Mouse (Mus musculus) left cerebral cortex, postnatal 4 days (tissue): ENCODE data around the gene Ebf3. TPM values are rescaled to one million over a fixed set of nuclear protein-coding genes. Genes with fewer than 3 reads are reported as not detected.

Source experiments
- DNase-seq: peaks from one replicate; pipeline ENCODE4 v3.0.0-alpha.2; 2022
- intact Hi-C: fragments of 180-260 bp; cut with DNase I; formaldehyde crosslinking; loops from one replicate; pipeline ENCODE4 v1.15.1; 2025
- total RNA-seq, 2 experiments: library from RNA; stranded (reverse); gene quantifications; 2 replicates each; pipeline ENCODE4 v1.2.3; 2021

The Ebf3 gene
- total RNA-seq, 2 experiments from 2014 or later = 2.1 to 2.7 TPM

- intact Hi-C loops = no loop called here
- DNase-seq = no peak
These were observed 16.5 kb downstream of the Ebf3 start for GRCm38 (mm10) chr7:137297594-137298381.

GRCm38 (mm10) chr7:137297131-137297530, 17.1 kb downstream of the Ebf3 start:
- intact Hi-C loops = no loop called here
- no peak for DNase-seq

- intact Hi-C loops = no loop called here
These were observed 18.6 kb downstream of the Ebf3 start for GRCm38 (mm10) chr7:137295612-137296011.

GRCm38 (mm10) chr7:137294446-137294845, 19.8 kb downstream of the Ebf3 start:
- intact Hi-C loops = no loop called here
- DNase-seq = no peak

More at GRCm38 (mm10) chr7:137295612-137296011, 18.6 kb downstream of the Ebf3 start:
- no peak for DNase-seq

GRCm38 (mm10) chr7:137289290-137289957, 24.8 kb downstream of the Ebf3 start:
- intact Hi-C loops = no loop called here
- DNase-seq = no peak

GRCm38 (mm10) chr7:137278171-137278570, 36.1 kb downstream of the Ebf3 start:
- DNase-seq = peak; percentile 80
- intact Hi-C loops = no loop called here

- no peak for DNase-seq
- intact Hi-C loops = no loop called here
These were observed 36.5 kb downstream of the Ebf3 start for GRCm38 (mm10) chr7:137277713-137278112.

- no peak for DNase-seq
- intact Hi-C loops = no loop called here
These were observed 42.0 kb downstream of the Ebf3 start for GRCm38 (mm10) chr7:137272252-137272651.

GRCm38 (mm10) chr7:137268452-137269155, 45.6 kb downstream of the Ebf3 start:
- DNase-seq = no peak

GRCm38 (mm10) chr7:137267441-137267840, 46.8 kb downstream of the Ebf3 start:
- intact Hi-C loops = no loop called here
- peak; percentile 79 for DNase-seq

More at GRCm38 (mm10) chr7:137268452-137269155, 45.6 kb downstream of the Ebf3 start:
- intact Hi-C loops = no loop called here

GRCm38 (mm10) chr7:137266575-137266974, 47.7 kb downstream of the Ebf3 start:
- intact Hi-C loops = no loop called here
- no peak for DNase-seq

GRCm38 (mm10) chr7:137262330-137262729, 51.9 kb downstream of the Ebf3 start:
- intact Hi-C loops = no loop called here
- no peak for DNase-seq

- intact Hi-C loops = no loop called here
- peak; percentile 90 for DNase-seq
These were observed 67.9 kb downstream of the Ebf3 start for GRCm38 (mm10) chr7:137246213-137246872.

- intact Hi-C loops = no loop called here
These were observed 69.4 kb downstream of the Ebf3 start for GRCm38 (mm10) chr7:137244839-137245238.

GRCm38 (mm10) chr7:137240481-137240880, 73.8 kb downstream of the Ebf3 start:
- intact Hi-C loops = no loop called here
- no peak for DNase-seq

More at GRCm38 (mm10) chr7:137244839-137245238, 69.4 kb downstream of the Ebf3 start:
- DNase-seq = no peak

GRCm38 (mm10) chr7:137239542-137240133, 74.6 kb downstream of the Ebf3 start:
- no peak for DNase-seq
- intact Hi-C loops = no loop called here

- intact Hi-C loops = no loop called here
These were observed 76.8 kb downstream of the Ebf3 start for GRCm38 (mm10) chr7:137237419-137237818.

GRCm38 (mm10) chr7:137223823-137224222, 90.4 kb downstream of the Ebf3 start:
- no peak for DNase-seq
- intact Hi-C loops = no loop called here

More at GRCm38 (mm10) chr7:137237419-137237818, 76.8 kb downstream of the Ebf3 start:
- no peak for DNase-seq

GRCm38 (mm10) chr7:137222831-137223505, 91.3 kb downstream of the Ebf3 start:
- intact Hi-C loops = no loop called here

GRCm38 (mm10) chr7:137221599-137221998, 92.6 kb downstream of the Ebf3 start:
- peak; percentile 89 for DNase-seq
- intact Hi-C loops = no loop called here

More at GRCm38 (mm10) chr7:137222831-137223505, 91.3 kb downstream of the Ebf3 start:
- DNase-seq = no peak
